Mouse (Mus musculus): ENCODE measurements around the gene Clip2.

DNA sequence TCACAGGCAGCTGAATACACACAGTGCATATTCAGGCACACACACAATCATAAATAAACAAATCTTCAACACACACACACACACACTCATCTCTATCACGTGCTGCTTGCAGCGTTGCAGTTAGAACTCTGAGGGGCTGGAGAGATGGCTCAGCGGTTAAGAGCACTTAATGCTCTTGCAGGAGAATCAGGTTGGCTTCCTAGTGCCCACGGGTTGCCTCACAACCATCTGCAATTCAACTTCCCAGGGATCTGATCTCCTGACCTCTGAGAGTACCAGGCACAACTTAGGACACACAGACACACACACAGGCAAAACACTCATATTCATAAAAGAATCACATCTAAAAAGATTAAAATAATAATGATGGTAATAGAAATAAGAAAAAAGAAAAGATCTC is 56.4 kb downstream of the Clip2 start:
- TF ChIP-seq CTCF (IDR thresholded peaks at IDR 0.05; ENCODE audit: borderline replicate concordance, insufficient read depth, low read length), result no peak
- no peak for TF ChIP-seq POLR2A (IDR thresholded peaks at IDR 0.05; ENCODE audit: low read depth, low read length)
